Mouse (Mus musculus) cerebellum, adult 2 months (tissue): ENCODE measurements around the gene Rtn3. TPM values are rescaled to one million over a fixed set of nuclear protein-coding genes. Genes with fewer than 3 reads are reported as not detected.

ENCODE experiments used
- DNase-seq, 2 experiments: peaks; one replicate each; pipeline ENCODE4 v3.0.0; 2021
- H3K27ac ChIP-seq: fragments of 200-500 bp; 2 replicates; pipeline ENCODE4 v1.5.1; 2012; ENCODE audit warnings: low read length, control low read depth, inconsistent platforms; ENCODE audit not compliant: insufficient read depth
- H3K27me3 ChIP-seq: fragments of 200-500 bp; 2 replicates; pipeline ENCODE4 v1.6.1; 2012; ENCODE audit warnings: inconsistent platforms, mild to moderate bottlenecking, low read length, moderate library complexity; ENCODE audit not compliant: control insufficient read depth, insufficient read depth
- H3K4me1 ChIP-seq: fragments of 200-500 bp; 2 replicates; pipeline ENCODE4 v1.6.1; 2011; ENCODE audit warnings: low read length; ENCODE audit not compliant: control insufficient read depth, insufficient read depth
- H3K4me3 ChIP-seq: fragments of 200-500 bp; replicated peaks from 2 replicates; pipeline ENCODE3; 2011; ENCODE audit warnings: mild to moderate bottlenecking, low read depth, low read length, control low read depth; ENCODE audit not compliant: insufficient read depth
- CTCF ChIP-seq: fragments of 200-500 bp; IDR thresholded peaks from 2 replicates; pipeline ENCODE4 v1.5.1; 2011; ENCODE audit warnings: low read depth, mild to moderate bottlenecking, control low read depth, low read length, moderate library complexity, borderline replicate concordance; ENCODE audit not compliant: insufficient read depth
- POLR2A ChIP-seq: fragments of 200-500 bp; IDR thresholded peaks from 2 replicates; pipeline ENCODE4 v1.6.1; 2011; ENCODE audit warnings: low read length, control low read depth, borderline replicate concordance; ENCODE audit not compliant: insufficient read depth
- WGBS: fragments of 180-500 bp; shearing (Covaris S2); methylation state at CpG from one replicate; pipeline ENCODE4 v1.1.7; 2018; 5-methylcytosine and 5-hydroxymethylcytosine counted together
- polyA plus RNA-seq: library from polyadenylated mRNA; depleted of rRNA; stranded (reverse); fragments of >200 nt; gene quantifications from 2 replicates; pipeline ENCODE4 v1.2.3, GENCODE M21; 2012

Gene Rtn3
- polyA plus RNA-seq, 1 experiment: 663 TPM

DNA sequence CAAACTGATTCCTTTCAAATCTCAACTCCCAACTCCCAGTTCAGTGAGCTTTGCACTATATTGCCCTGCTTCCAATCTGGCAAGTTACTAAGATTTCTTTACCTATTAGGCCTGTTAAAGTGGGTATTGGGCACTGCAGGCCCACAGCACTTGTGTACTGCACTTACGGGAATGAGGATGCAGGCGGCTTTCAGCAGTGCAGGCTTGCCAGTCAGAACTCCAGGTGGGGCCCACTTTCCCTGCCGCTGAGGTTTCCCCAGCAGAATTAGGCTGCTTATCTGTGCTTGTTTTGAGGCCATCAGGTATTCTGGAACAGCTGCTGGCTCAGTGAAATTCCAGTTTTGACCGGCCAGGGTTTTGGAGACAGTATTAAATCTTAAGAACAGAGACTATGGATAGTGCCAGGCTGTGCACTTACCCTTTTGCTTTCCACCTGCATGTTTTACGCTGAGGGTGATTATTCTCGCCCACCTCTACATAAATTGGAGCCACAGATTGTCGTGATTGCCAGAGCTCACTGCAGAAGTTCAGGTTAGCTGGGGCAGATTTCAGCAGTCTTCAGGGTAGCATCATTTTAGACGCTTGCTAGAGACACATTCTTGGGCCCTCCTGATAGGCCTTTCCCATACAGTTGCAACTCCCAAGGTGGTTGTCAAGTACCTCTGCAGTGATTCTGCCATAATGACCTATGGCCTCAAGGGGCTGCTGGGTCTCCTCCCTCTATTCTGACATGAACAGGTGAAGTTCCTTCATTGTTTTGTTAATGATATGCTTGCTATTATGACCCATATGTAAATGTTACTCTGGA is 58.3 kb downstream of the Rtn3 start:
- no peak for DNase-seq
- Histone ChIP-seq H3K4me1 (no peaks in the 10 kb centered on the region), H3K4me3 (no peak overlapping the region), H3K27me3 (no peaks in the 10 kb centered on the region), H3K27ac (no peak overlapping the region)
- TF ChIP-seq POLR2A (no peak), CTCF (no peak)
- 66% methylated on average over 8 of the region's 8 CpGs for WGBS

DNA sequence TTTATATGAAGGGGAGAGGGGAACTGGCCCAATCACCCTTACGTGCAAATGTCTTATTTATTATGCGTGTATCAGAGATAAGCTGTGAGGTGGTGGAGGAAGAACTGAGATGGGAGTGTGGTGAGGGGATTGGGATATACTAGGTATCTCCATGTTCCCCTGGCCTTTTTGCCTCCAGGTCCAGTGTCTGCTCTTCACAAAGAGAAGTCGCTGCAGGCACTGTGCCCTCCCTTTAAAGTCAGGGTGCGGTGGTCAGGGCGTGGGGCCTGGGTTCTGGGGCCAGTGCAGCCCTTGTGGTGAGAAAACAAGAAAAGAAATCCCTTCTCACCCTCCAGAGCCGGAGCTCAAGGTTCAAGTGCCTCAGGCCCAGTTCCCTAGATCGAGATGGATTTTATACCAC is 59.0 kb downstream of the Rtn3 start:
- no peaks in the 10 kb centered on the region for H3K4me1 ChIP-seq
- WGBS: 63% methylated on average over 7 of the region's 7 CpGs
- no peaks in the 10 kb centered on the region for H3K27me3 ChIP-seq
- H3K27ac ChIP-seq: no peak overlapping the region
- DNase-seq: no peak
- no peak for TF ChIP-seq POLR2A
- no peak for TF ChIP-seq CTCF
- H3K4me3 ChIP-seq: no peak overlapping the region

DNA sequence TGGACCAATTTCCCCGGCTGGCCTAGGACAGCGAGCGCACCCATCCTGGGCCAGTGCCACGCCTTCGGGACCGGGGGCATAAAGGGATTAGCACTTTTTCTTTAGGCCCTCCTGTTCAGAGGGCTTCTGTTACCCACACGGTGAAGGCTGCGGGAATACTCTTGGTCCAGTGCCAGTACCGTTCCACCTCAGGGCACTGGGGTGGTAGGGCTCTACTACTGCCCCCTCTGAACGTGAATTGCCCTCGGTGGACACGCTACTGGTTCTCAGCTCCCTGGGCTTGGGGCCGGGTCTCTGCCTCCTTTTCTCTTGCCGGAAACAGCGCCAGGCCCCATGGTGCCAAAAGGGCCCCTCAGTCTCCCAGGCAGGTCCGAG is 59.4 kb downstream of the Rtn3 start:
- 11% methylated on average over 16 of the region's 16 CpGs for WGBS
- H3K4me1 ChIP-seq: no peaks in the 10 kb centered on the region

DNA sequence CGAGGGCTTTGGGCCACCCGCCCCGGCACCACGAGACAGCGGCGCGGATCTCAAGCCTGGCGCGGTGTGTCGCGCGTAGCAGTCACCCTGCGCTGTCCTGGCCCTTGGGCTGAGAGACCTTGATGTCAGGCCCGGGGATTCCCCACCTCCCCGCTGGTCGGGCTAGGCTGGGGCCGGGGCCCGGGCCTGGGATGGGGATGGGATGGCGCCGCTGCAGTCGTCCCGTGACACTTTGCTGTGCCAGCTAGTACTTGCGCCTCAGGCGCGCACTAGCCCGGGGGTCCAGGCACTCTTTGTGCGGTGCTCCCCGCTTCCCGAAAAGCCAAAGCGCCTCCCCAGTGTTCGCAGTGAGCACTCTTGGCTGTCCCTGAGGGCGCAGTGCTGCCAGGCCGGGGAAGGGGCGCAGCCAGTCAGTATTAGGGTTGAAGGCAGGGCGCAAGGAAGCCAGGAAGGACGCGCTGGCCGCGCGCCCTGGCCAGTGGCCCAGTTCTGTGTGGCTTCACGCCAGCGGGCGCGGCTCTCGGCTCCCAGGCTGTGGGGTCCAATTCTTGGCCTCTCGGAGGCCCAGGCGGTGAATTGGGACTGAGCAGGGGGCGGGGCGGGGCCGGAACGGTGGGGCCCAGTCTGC is 59.9 kb downstream of the Rtn3 start:
- 2% methylated on average over 51 of the region's 51 CpGs for WGBS
- H3K27me3 ChIP-seq: no peaks in the 10 kb centered on the region
- no peak for TF ChIP-seq CTCF
- TF ChIP-seq POLR2A: 0 out of 2 replicates have a peak, but pooled peaks have one; percentile 12
- no peaks in the 10 kb centered on the region for H3K4me1 ChIP-seq
- 0 out of 2 replicates have a peak overlapping the region, but pooled peaks have one; percentile 5 for H3K27ac ChIP-seq
- H3K4me3 ChIP-seq: peak overlapping the region; percentile 61
- DNase-seq: peak; percentile 84 to 88

More for the DNA sequence above, 59.4 kb downstream of the Rtn3 start:
- DNase-seq: no peak
- Histone ChIP-seq H3K4me3 (peak overlapping the region; percentile 61), H3K27me3 (no peaks in the 10 kb centered on the region), H3K27ac (no peak overlapping the region)
- TF ChIP-seq POLR2A: no peak
- TF ChIP-seq CTCF: no peak

DNA sequence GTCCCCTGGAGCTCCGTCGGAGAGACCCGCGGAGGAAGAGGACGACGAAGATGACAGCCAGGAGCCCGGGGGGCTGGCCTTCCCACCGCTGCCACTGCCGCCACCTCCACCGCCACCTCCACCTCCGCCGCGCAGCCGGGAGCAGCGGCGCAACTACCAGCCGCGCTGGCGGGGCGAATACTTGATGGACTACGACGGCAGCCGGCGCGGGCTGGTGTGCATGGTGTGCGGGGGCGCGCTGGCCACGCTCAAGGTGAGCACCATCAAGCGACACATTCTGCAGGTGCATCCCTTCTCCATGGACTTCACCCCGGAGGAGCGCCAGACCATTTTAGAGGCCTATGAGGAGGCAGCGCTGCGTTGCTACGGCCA is 60.4 kb downstream of the Rtn3 start:
- TF ChIP-seq CTCF (no peak), POLR2A (no peak)
- Histone ChIP-seq H3K27ac (no peak overlapping the region), H3K27me3 (no peaks in the 10 kb centered on the region), H3K4me1 (no peaks in the 10 kb centered on the region), H3K4me3 (peak overlapping the region; percentile 61)
- DNase-seq: no peak
- 5% methylated on average over 35 of the region's 35 CpGs for whole genome bisulfite sequencing

DNA sequence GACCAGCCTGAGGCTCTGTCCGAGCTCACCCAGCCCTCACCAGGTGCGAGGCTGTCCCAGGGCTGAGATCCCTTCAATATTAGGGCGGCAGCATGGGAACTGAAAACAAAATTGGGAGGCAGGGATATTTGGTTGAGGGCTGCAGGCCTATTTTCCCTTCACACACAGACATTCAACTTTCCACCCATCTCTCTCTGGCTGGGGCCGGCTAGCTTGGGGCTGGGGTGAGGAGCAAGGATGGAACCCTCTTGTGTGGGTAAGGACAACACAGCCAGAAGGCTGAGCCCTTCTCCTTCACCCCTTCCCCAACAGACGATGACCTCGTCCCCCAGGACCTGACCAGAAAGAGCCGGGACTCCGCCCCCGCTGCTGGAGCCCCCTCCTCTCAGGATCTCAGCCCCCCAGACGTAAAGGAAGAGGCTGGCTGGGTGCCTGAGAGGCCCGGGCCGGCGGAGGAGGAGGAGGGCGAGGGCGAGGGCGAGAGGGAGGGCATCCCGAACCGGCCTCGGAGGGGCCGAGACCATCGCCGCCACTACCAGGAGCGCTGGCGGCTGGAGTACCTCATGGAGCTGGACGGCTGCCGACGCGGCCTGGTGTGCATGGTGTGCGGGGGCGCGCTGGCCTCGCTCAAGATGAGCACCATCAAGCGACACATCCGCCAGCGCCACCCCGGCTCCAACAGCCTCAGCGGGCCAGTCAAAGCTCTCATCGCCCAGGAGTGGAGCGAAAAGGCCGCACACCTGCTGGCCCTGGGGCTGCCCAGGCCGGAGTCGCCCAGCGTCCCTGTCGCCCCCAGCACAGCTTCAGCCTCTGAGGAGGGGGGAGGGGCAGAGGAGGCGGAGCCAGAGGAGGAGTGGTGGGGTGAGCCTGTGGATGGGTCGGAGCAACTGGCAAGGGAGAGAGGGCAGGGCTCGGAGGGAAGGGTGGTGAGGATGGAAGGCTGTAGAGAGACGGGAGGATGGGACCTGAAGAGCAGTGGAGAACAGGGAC is 61.2 kb downstream of the Rtn3 start:
- TF ChIP-seq POLR2A (0 out of 2 replicates have a peak, but pooled peaks have one; percentile 24), CTCF (no peak)
- Histone ChIP-seq H3K4me3 (peak overlapping the region; percentile 61), H3K27me3 (no peaks in the 10 kb centered on the region; the same call in 1 of the 2 replicates), H3K4me1 (no peaks in the 10 kb centered on the region), H3K27ac (no peak overlapping the region; the same call in 1 of the 2 replicates)
- DNase-seq: peak; percentile 61 to 70
- WGBS: 18% methylated on average over 48 of the region's 48 CpGs
